Mouse (Mus musculus) MEL (cell line): ENCODE results near the gene Dus1l.

ENCODE experiments used
- CHD1 ChIP-seq: IDR thresholded peaks from 2 replicates; pipeline ENCODE4 v1.6.1; 2012; ENCODE audit warnings: low read depth, mild to moderate bottlenecking, inconsistent platforms, low read length, improper control_type of control experiment
- CTCF ChIP-seq, 3 experiments: IDR thresholded peaks in 2 of 3; conservative IDR thresholded peaks in 1 of 3; 2 replicates each; pipeline ENCODE4 v1.5.1; 2011 to 2012; ENCODE audit warnings: low read length in 3 of 3, low read depth in 2 of 3, mild to moderate bottlenecking in 2 of 3, improper control_type of control experiment in 1 of 3, inconsistent platforms in 1 of 3, mixed read lengths in 1 of 3, moderate library complexity in 1 of 3; ENCODE audit not compliant: control insufficient read depth in 1 of 3, insufficient read depth in 1 of 3, poor library complexity in 1 of 3, severe bottlenecking in 1 of 3
- E2F4 ChIP-seq: IDR thresholded peaks from 2 replicates; pipeline ENCODE4 v1.6.1; 2011; ENCODE audit warnings: low read depth, low read length, improper control_type of control experiment, borderline replicate concordance
- ELF1 ChIP-seq: IDR thresholded peaks from 2 replicates; pipeline ENCODE4 v1.6.1; 2014; ENCODE audit warnings: low read depth, mild to moderate bottlenecking, inconsistent platforms, low read length, improper control_type of control experiment, moderate library complexity
- EP300 ChIP-seq, 2 experiments: IDR thresholded peaks; 2 replicates each; pipeline ENCODE4 v1.6.1; 2011; ENCODE audit warnings: improper control_type of control experiment in 2 of 2, low read length in 2 of 2, low read depth in 1 of 2, mild to moderate bottlenecking in 1 of 2
- GABPA ChIP-seq: IDR thresholded peaks from 2 replicates; pipeline ENCODE4 v1.6.1; 2012; ENCODE audit warnings: low read depth, mild to moderate bottlenecking, inconsistent platforms, low read length, improper control_type of control experiment, moderate library complexity
- JUND ChIP-seq: IDR thresholded peaks from 2 replicates; pipeline ENCODE4 v1.6.1; 2011; ENCODE audit warnings: low read depth, mild to moderate bottlenecking, improper control_type of control experiment, low read length
- MAZ ChIP-seq: IDR thresholded peaks from 2 replicates; pipeline ENCODE4 v1.6.1; 2012; ENCODE audit warnings: low read depth, mild to moderate bottlenecking, inconsistent platforms, low read length, improper control_type of control experiment
- NELFE ChIP-seq: IDR thresholded peaks from 2 replicates; pipeline ENCODE4 v1.6.1; 2011; ENCODE audit warnings: low read depth, low read length, improper control_type of control experiment
- NRF1 ChIP-seq: IDR thresholded peaks from 2 replicates; pipeline ENCODE4 v1.6.1; 2014; ENCODE audit warnings: low read depth, mild to moderate bottlenecking, inconsistent platforms, low read length, improper control_type of control experiment, moderate library complexity; ENCODE audit not compliant: poor library complexity, insufficient read depth, severe bottlenecking
- POLR2A ChIP-seq, 2 experiments: IDR thresholded peaks; 2 replicates each; pipeline ENCODE4 v1.6.1; 2011 to 2012; ENCODE audit warnings: low read length in 2 of 2, mild to moderate bottlenecking in 2 of 2, control low read depth in 1 of 2, improper control_type of control experiment in 1 of 2, low read depth in 1 of 2, moderate library complexity in 1 of 2; ENCODE audit not compliant: control insufficient read depth in 1 of 2, insufficient read depth in 1 of 2, poor library complexity in 1 of 2
- RAD21 ChIP-seq: IDR thresholded peaks from 2 replicates; pipeline ENCODE4 v1.6.1; 2011; ENCODE audit warnings: mild to moderate bottlenecking, low read depth, low read length, improper control_type of control experiment
- TAL1 ChIP-seq: IDR thresholded peaks from 2 replicates; pipeline ENCODE4 v1.6.1; 2012; ENCODE audit warnings: mild to moderate bottlenecking, inconsistent platforms, low read length, moderate library complexity, mixed read lengths
- ZMIZ1 ChIP-seq: IDR thresholded peaks from 2 replicates; pipeline ENCODE4 v1.6.1; 2012; ENCODE audit warnings: low read depth, mild to moderate bottlenecking, inconsistent platforms, low read length, improper control_type of control experiment, moderate library complexity

DNA sequence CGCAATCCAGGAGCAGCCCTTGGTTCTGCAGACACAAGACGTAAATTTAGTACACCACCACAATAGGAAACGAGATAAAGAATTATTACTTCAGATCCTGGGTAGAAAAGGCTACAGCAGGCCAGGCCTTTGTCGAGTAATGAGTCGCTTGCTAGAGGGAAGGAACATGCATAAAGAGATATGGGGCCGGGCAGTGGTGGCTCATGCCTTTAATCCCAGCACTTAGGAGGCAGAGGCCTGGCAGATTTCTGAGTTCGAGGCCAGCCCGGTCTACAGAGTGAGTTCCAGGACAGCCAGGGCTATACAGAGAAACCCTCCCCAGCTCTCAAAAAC, 377 bp upstream of the Dus1l start:
- TF ChIP-seq CTCF (IDR thresholded peaks at IDR 0.05 in 2 of 3, conservative IDR thresholded peaks at IDR 0.05 in 1 of 3; ENCODE audit: control insufficient read depth in 1 of 3, insufficient read depth in 1 of 3, low read depth in 2 of 3, low read length in 3 of 3, poor library complexity in 1 of 3, severe bottlenecking in 1 of 3) (no peak), ZMIZ1 (no peak), E2F4 (no peak), EP300 (IDR thresholded peaks at IDR 0.05; ENCODE audit: low read depth in 1 of 2, low read length in 2 of 2) (no peak; a peak in 2 of 4 replicates), POLR2A (IDR thresholded peaks at IDR 0.05; ENCODE audit: control insufficient read depth in 1 of 2, insufficient read depth in 1 of 2, low read depth in 1 of 2, low read length in 2 of 2, poor library complexity in 1 of 2) (no peak), TAL1 (no peak), JUND (no peak), MAZ (no peak), ELF1 (no peak), RAD21 (no peak), CHD1 (no peak), NRF1 (no peak), NELFE (no peak), GABPA (no peak)
